Mouse (Mus musculus): Measurements from ENCODE around the gene Spsb2. TPM values are rescaled to one million over a fixed set of nuclear protein-coding genes. Genes with fewer than 3 reads are reported as not detected.

Gene Spsb2
- polyA plus RNA-seq, 1 experiment from 2014 or later: 12.7 TPM

- 0 out of 2 replicates have a peak overlapping the region, but pooled peaks have one; percentile 85 for H3K9ac ChIP-seq
- peaks cover 41% of the 10 kb centered on the region for H3K4me1 ChIP-seq
- H3K27ac ChIP-seq: no peak overlapping the region
- H3K9me3 ChIP-seq: no peaks in the 10 kb centered on the region
- peak overlapping the region; percentile 71 for H3K4me2 ChIP-seq
- peak overlapping the region; percentile 78 for H3K4me3 ChIP-seq
- 74% methylated on average over 24 of the region's 24 CpGs for WGBS
- ATAC-seq (ENCODE audit: borderline replicate concordance, extremely low read depth, low FRiP score, low TSS enrichment): no peak
- no peaks in the 10 kb centered on the region for H3K27me3 ChIP-seq
- H3K36me3 ChIP-seq: peaks cover 26% of the 10 kb centered on the region
Observed at GRCm38 (mm10) chr6:124811701-124812560, 3.5 kb downstream of the Spsb2 start.

- 14% methylated on average over 9 of the region's 9 CpGs for WGBS
- no peak for ATAC-seq (ENCODE audit: borderline replicate concordance, extremely low read depth, low FRiP score, low TSS enrichment)
- peak overlapping the region; percentile 85 for H3K9ac ChIP-seq
- H3K9me3 ChIP-seq: no peaks in the 10 kb centered on the region
- peak overlapping the region; percentile 71 for H3K4me2 ChIP-seq
- peaks cover 35% of the 10 kb centered on the region for H3K36me3 ChIP-seq
- H3K4me3 ChIP-seq: peak overlapping the region; percentile 78
- no peaks in the 10 kb centered on the region for H3K27me3 ChIP-seq
- peaks cover 41% of the 10 kb centered on the region for H3K4me1 ChIP-seq
- peak overlapping the region; percentile 93 for H3K27ac ChIP-seq
Observed at GRCm38 (mm10) chr6:124812848-124813247, 4.4 kb downstream of the Spsb2 start.

- peak overlapping the region; percentile 85 for H3K9ac ChIP-seq
- WGBS: 0% methylated on average over 18 of the region's 18 CpGs
- peak overlapping the region; percentile 71 for H3K4me2 ChIP-seq
- peak overlapping the region; percentile 93 for H3K27ac ChIP-seq
- peak overlapping the region; percentile 78 for H3K4me3 ChIP-seq
- peak; percentile 50 for ATAC-seq (ENCODE audit: borderline replicate concordance, extremely low read depth, low FRiP score, low TSS enrichment)
- peaks cover 41% of the 10 kb centered on the region for H3K36me3 ChIP-seq
- H3K4me1 ChIP-seq: peaks cover 36% of the 10 kb centered on the region
- H3K9me3 ChIP-seq: no peaks in the 10 kb centered on the region
- no peaks in the 10 kb centered on the region for H3K27me3 ChIP-seq
Observed at GRCm38 (mm10) chr6:124813496-124813895, 5.0 kb downstream of the Spsb2 start.

- peak within 1 kb of the TSS; percentile 71 for H3K4me2 ChIP-seq
- peak within 1 kb of the TSS; percentile 78 for H3K4me3 ChIP-seq
- H3K9me3 ChIP-seq: no peaks in the 10 kb centered on the region
- peak within 1 kb of the TSS; percentile 93 for H3K27ac ChIP-seq
- H3K27me3 ChIP-seq: no peaks in the 10 kb centered on the region
- WGBS: under 1% methylated on average over 22 of the region's 22 CpGs
- peaks cover 46% of the 10 kb centered on the region for H3K36me3 ChIP-seq
- peak within 1 kb of the TSS; percentile 85 for H3K9ac ChIP-seq
- peaks cover 36% of the 10 kb centered on the region for H3K4me1 ChIP-seq
- peak; percentile 90 for ATAC-seq (ENCODE audit: borderline replicate concordance, extremely low read depth, low FRiP score, low TSS enrichment)
Observed at GRCm38 (mm10) chr6:124813933-124814332, 5.5 kb downstream of the Spsb2 start, which contains the start of gene Tpi1. Gene Tpi1, minus strand, starts transcription at chr6:124814296.

- H3K4me3 ChIP-seq: peak overlapping the region; percentile 78
- H3K4me2 ChIP-seq: peak overlapping the region; percentile 71
- WGBS: 26% methylated on average over 8 of the region's 8 CpGs
- H3K27me3 ChIP-seq: no peaks in the 10 kb centered on the region
- peak; percentile 43; the same call in 1 of the 2 replicates for ATAC-seq (ENCODE audit: borderline replicate concordance, extremely low read depth, low FRiP score, low TSS enrichment)
- no peak overlapping the region for H3K9ac ChIP-seq
- peak overlapping the region; percentile 93 for H3K27ac ChIP-seq
- no peaks in the 10 kb centered on the region for H3K9me3 ChIP-seq
- peaks cover 36% of the 10 kb centered on the region for H3K4me1 ChIP-seq
- peaks cover 51% of the 10 kb centered on the region for H3K36me3 ChIP-seq
Observed at GRCm38 (mm10) chr6:124814448-124814847, 6.0 kb downstream of the Spsb2 start.

- Histone ChIP-seq H3K4me1 (peaks cover 30% of the 10 kb centered on the region), H3K4me2 (peak overlapping the region; percentile 71), H3K27ac (no peak overlapping the region), H3K9me3 (no peaks in the 10 kb centered on the region), H3K9ac (no peak overlapping the region), H3K36me3 (peaks cover 57% of the 10 kb centered on the region), H3K27me3 (no peaks in the 10 kb centered on the region), H3K4me3 (no peak overlapping the region)
- WGBS: 61% methylated on average over 9 of the region's 9 CpGs
- no peak; the same call in 1 of the 2 replicates for ATAC-seq (ENCODE audit: borderline replicate concordance, extremely low read depth, low FRiP score, low TSS enrichment)
Observed at GRCm38 (mm10) chr6:124814858-124815774, 6.7 kb downstream of the Spsb2 start.

GRCm38 (mm10) chr6:124816611-124817010 is 8.2 kb downstream of the Spsb2 start:
- Histone ChIP-seq H3K27me3 (no peaks in the 10 kb centered on the region), H3K9ac (no peak overlapping the region), H3K4me2 (no peak overlapping the region), H3K27ac (no peak overlapping the region), H3K36me3 (peaks cover 64% of the 10 kb centered on the region), H3K4me3 (no peak overlapping the region), H3K9me3 (no peaks in the 10 kb centered on the region), H3K4me1 (peaks cover 25% of the 10 kb centered on the region)
- 81% methylated on average over 4 of the region's 4 CpGs for WGBS
- no peak for ATAC-seq (ENCODE audit: borderline replicate concordance, extremely low read depth, low FRiP score, low TSS enrichment)

- no peaks in the 10 kb centered on the region for H3K9me3 ChIP-seq
- peaks cover 64% of the 10 kb centered on the region for H3K36me3 ChIP-seq
- WGBS: 95% methylated on average over 11 of the region's 11 CpGs
- H3K9ac ChIP-seq: no peak overlapping the region
- peaks cover 20% of the 10 kb centered on the region for H3K4me1 ChIP-seq
- H3K4me3 ChIP-seq: no peak overlapping the region
- no peak overlapping the region for H3K4me2 ChIP-seq
- no peak overlapping the region for H3K27ac ChIP-seq
- no peaks in the 10 kb centered on the region for H3K27me3 ChIP-seq
- ATAC-seq (ENCODE audit: borderline replicate concordance, extremely low read depth, low FRiP score, low TSS enrichment): no peak
Observed at GRCm38 (mm10) chr6:124817125-124817524, 8.7 kb downstream of the Spsb2 start.

- Histone ChIP-seq H3K27ac (no peak overlapping the region), H3K36me3 (peaks cover 67% of the 10 kb centered on the region)
Observed at GRCm38 (mm10) chr6:124817563-124817962, 9.1 kb downstream of the Spsb2 start.

GRCm38 (mm10) chr6:124817971-124818370 is 9.5 kb downstream of the Spsb2 start:
- no peak overlapping the region for H3K4me3 ChIP-seq
- H3K36me3 ChIP-seq: peaks cover 71% of the 10 kb centered on the region
- H3K4me2 ChIP-seq: no peak overlapping the region
- WGBS: 89% methylated on average over 8 of the region's 8 CpGs
- H3K27me3 ChIP-seq: no peaks in the 10 kb centered on the region
- no peak overlapping the region for H3K9ac ChIP-seq
- no peak for ATAC-seq (ENCODE audit: borderline replicate concordance, extremely low read depth, low FRiP score, low TSS enrichment)
- no peak overlapping the region for H3K27ac ChIP-seq
- peaks cover 12% of the 10 kb centered on the region for H3K4me1 ChIP-seq
- H3K9me3 ChIP-seq: no peaks in the 10 kb centered on the region

More at GRCm38 (mm10) chr6:124817563-124817962, 9.1 kb downstream of the Spsb2 start:
- Histone ChIP-seq H3K9ac (no peak overlapping the region), H3K4me1 (peaks cover 16% of the 10 kb centered on the region), H3K4me3 (no peak overlapping the region), H3K27me3 (no peaks in the 10 kb centered on the region), H3K4me2 (no peak overlapping the region), H3K9me3 (no peaks in the 10 kb centered on the region)
- no peak for ATAC-seq (ENCODE audit: borderline replicate concordance, extremely low read depth, low FRiP score, low TSS enrichment)
- WGBS: 95% methylated on average over 8 of the region's 8 CpGs

GRCm38 (mm10) chr6:124820891-124821290 is 12.4 kb downstream of the Spsb2 start:
- peaks cover 96% of the 10 kb centered on the region for H3K36me3 ChIP-seq
- no peaks in the 10 kb centered on the region for H3K27me3 ChIP-seq
- no peak overlapping the region for H3K4me2 ChIP-seq
- H3K4me1 ChIP-seq: no peaks in the 10 kb centered on the region
- ATAC-seq (ENCODE audit: borderline replicate concordance, extremely low read depth, low FRiP score, low TSS enrichment): no peak
- no peak overlapping the region for H3K9ac ChIP-seq
- no peak overlapping the region for H3K4me3 ChIP-seq
- no peaks in the 10 kb centered on the region for H3K9me3 ChIP-seq
- 88% methylated on average over 5 of the region's 5 CpGs for WGBS
- no peak overlapping the region for H3K27ac ChIP-seq

Measured in lung, embryonic 15.5 days (tissue).